Mouse (Mus musculus): ENCODE results near the gene Zfp870.
"Not testable (repeated sequence)": the region's sequence is repeated elsewhere in the genome, so short reads cannot be mapped to it uniquely, and the experiment has no call there.

The Zfp870 gene

GRCm38 (mm10) chr17:32871483-32871882, 20.0 kb downstream of the Zfp870 start:
- no peak for DNase-seq (ENCODE audit: low spot score in 2 of 2)

- not testable (repeated sequence) for DNase-seq (ENCODE audit: low spot score in 2 of 2)
These were observed 24.2 kb downstream of the Zfp870 start for GRCm38 (mm10) chr17:32867266-32867665.

GRCm38 (mm10) chr17:32856713-32857112, 34.7 kb downstream of the Zfp870 start:
- DNase-seq (ENCODE audit: low spot score in 2 of 2) = not testable (repeated sequence)

DNA sequence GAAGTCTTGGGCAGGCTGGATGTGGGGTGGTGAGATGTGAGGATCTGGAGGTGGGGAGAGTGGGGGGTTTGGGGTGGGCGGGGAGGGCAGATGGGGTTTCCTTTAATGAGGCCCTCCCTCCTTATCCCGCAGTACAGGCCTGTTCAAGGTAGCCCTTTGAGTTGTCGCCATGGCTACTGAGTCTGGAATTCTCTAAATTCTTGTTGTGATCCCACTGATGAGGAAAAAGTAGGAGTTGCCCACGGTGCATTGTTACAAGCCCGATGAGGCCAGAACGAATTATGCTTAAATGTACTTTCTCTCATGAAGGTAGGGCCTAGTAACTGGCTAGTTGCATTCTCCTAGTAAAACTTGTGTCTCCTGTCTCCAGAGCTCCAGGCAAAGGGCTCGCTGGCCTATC, 39.9 kb downstream of the Zfp870 start:
- DNase-seq (ENCODE audit: low spot score in 2 of 2) = no peak

DNA sequence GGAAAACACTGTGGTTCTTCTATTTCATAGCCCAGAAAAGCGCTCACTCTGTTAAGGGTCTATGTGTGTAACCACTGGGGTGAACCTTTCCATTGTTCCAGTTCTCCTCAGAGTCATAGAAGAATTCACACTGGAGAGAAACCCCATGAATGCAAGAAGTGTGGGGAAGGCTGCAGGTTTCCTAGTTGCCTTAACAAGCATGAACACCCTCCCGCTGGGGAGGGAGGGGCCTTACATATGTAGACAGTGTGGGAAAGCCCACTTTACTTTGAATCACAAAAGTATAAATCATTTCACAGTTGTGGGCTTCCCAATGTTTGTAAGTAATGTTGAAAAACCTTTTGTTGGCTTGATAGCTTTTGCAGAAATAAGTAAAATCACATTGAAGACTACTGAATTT, 50.1 kb downstream of the Zfp870 start:
- DNase-seq (ENCODE audit: low spot score in 2 of 2) = no peak

GRCm38 (mm10) chr17:32839083-32839802, 52.2 kb downstream of the Zfp870 start:
- no peak for DNase-seq (ENCODE audit: low spot score in 2 of 2)

GRCm38 (mm10) chr17:32830418-32830782, 61.0 kb downstream of the Zfp870 start:
- no peak for DNase-seq (ENCODE audit: low spot score in 2 of 2)

DNA sequence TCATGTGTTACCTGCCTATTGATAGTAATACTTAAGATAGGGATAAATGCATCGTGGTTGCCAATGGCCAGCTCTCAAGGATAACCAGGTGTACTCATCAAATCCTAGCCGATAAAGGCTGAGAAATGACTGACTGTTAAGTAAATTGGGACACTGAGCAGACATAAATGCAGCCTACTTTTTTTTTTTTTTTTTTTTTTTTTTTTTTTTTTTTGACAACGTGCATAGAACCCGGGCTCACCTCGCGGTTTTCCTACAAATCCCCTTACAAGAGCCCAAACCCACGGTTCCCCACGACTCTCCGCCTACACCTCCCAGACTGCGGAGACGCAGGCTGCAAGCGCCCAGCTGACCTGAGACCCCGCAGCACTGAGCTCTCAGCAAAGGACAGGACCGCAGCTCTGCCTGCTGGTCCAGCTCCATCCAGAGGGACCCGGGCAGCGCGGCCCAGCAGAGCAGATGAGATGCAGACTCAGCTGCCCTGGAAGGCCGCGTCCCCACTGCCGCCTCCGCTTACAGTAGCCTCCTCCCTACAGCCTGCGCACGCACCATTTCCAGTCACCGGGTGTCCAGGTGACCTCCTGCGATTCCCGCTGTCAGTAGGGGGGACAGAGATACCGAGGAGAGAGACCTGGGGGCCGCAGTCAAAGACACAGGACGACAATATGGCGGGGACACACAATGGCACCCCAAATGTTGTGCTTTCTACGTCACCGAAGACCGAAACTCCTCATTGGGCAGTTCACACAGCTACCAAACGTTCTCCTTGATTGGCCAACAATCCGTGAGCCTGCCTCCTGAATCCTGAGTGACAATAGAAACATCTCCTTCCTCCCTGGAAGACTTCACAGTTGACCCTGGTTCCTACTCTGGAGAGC, 61.7 kb downstream of the Zfp870 start, which contains the start of gene Zfp799:
TSS of gene Zfp799 (minus strand) at position 722 of the 878 bp plus-strand sequence.
- peak; percentile 47 to 70 for DNase-seq (ENCODE audit: low spot score in 2 of 2)

Data from spleen, postnatal 4 days (tissue).